Mouse (Mus musculus): ENCODE measurements around the gene Tnks1bp1. TPM values are rescaled to one million over a fixed set of nuclear protein-coding genes. Genes with fewer than 3 reads are reported as not detected.
A peak's percentile ranks its signal among the peaks of the same experiment; 100 is the strongest.

Tnks1bp1 gene
- total and polyA plus RNA-seq, 3 experiments: 1.5 to 7.5 (median 3.9) TPM

- no peaks in the 10 kb centered on the region for H3K9me3 ChIP-seq (replicated peaks; ENCODE audit: low read length)
- no peaks in the 10 kb centered on the region for H3K27me3 ChIP-seq (replicated peaks)
- no peak overlapping the region for H3K4me2 ChIP-seq (ENCODE audit: insufficient read depth, low read depth, poor library complexity, severe bottlenecking)
- no peak for DNase-seq (ENCODE audit: extremely low read depth)
- no peak overlapping the region for H3K27ac ChIP-seq (ENCODE audit: insufficient read depth, low read depth)
- H3K79me2 ChIP-seq (replicated peaks; ENCODE audit: control insufficient read depth, extremely low read depth, insufficient read depth, poor library complexity, severe bottlenecking): no peaks in the 10 kb centered on the region
- dilution Hi-C loops (cut with MboI; ENCODE audit: extremely low pct_ligation_motif_present, extremely low pct_unique_long_range_greater_than_20kb, low sequenced_read_pairs): no loop called here
- no peak overlapping the region for H3K4me3 ChIP-seq (replicated peaks in 1 of 3; ENCODE audit: low read depth in 2 of 3, low read length in 2 of 3, poor library complexity in 1 of 3)
- H3K9ac ChIP-seq (ENCODE audit: insufficient read depth, low read depth): no peak overlapping the region; the same call in 1 of the 2 replicates
- H3K4me1 ChIP-seq (ENCODE audit: control insufficient read depth in 1 of 2, insufficient read depth in 2 of 2): peaks cover 8 to 50% of the 10 kb centered on the region in 2 experiments
- in situ Hi-C loops (cut with MboI; ENCODE audit: low pct_ligation_motif_present, low pct_unique_long_range_greater_than_20kb, low sequenced_read_pairs): no loop called here
- peaks cover 0 to 2% of the 10 kb centered on the region in 2 experiments for H3K36me3 ChIP-seq (replicated peaks in 1 of 2; ENCODE audit: control insufficient read depth in 1 of 2, insufficient read depth in 1 of 2, low read length in 1 of 2)
- TF ChIP-seq CTCF (conservative IDR thresholded peaks at IDR 0.05 in 1 of 2, IDR thresholded peaks at IDR 0.05 in 1 of 2; ENCODE audit: low read depth in 2 of 2, low read length in 2 of 2) (peak in 1 of 2 experiments; percentile 55; a peak in 2 of 4 replicates), SIN3A (IDR thresholded peaks at IDR 0.05; ENCODE audit: low read length) (no peak), TBP (conservative IDR thresholded peaks at IDR 0.05; ENCODE audit: low read depth, low read length) (0 out of 2 replicates have a peak, but pooled peaks have one; percentile 53), MAZ (IDR thresholded peaks at IDR 0.05; ENCODE audit: low read depth, low read length) (no peak), ELF1 (IDR thresholded peaks at IDR 0.05; ENCODE audit: low read depth, low read length) (no peak), RAD21 (IDR thresholded peaks at IDR 0.05; ENCODE audit: low read depth, low read length) (no peak; the same call in none of the 2 replicates), EP300 (IDR thresholded peaks at IDR 0.05; ENCODE audit: low read length) (peak; percentile 9; the same call in 1 of the 2 replicates), SMC3 (IDR thresholded peaks at IDR 0.05; ENCODE audit: low read depth, low read length) (peak; percentile 29), MYC (IDR thresholded peaks at IDR 0.05; ENCODE audit: low read depth, low read length) (no peak), BHLHE40 (IDR thresholded peaks at IDR 0.05; ENCODE audit: low read depth, low read length) (no peak), HCFC1 (IDR thresholded peaks at IDR 0.05; ENCODE audit: low read depth, low read length) (no peak)
Measured at GRCm38 (mm10) chr2:85013826-85014587, 33.8 kb upstream of the Tnks1bp1 start.

- Histone ChIP-seq H3K36me3 (replicated peaks in 1 of 2; ENCODE audit: control insufficient read depth in 1 of 2, insufficient read depth in 1 of 2, low read length in 1 of 2) (peaks cover 0 to 2% of the 10 kb centered on the region in 2 experiments), H3K9me3 (replicated peaks; ENCODE audit: low read length) (no peaks in the 10 kb centered on the region), H3K27ac (ENCODE audit: insufficient read depth, low read depth) (no peak overlapping the region), H3K9ac (ENCODE audit: insufficient read depth, low read depth) (no peak overlapping the region), H3K4me3 (replicated peaks in 1 of 3; ENCODE audit: low read depth in 2 of 3, low read length in 2 of 3, poor library complexity in 1 of 3) (no peak overlapping the region), H3K4me2 (ENCODE audit: insufficient read depth, low read depth, poor library complexity, severe bottlenecking) (peak overlapping the region; percentile 7; the same call in 1 of the 2 replicates), H3K79me2 (replicated peaks; ENCODE audit: control insufficient read depth, extremely low read depth, insufficient read depth, poor library complexity, severe bottlenecking) (no peaks in the 10 kb centered on the region), H3K27me3 (replicated peaks) (no peaks in the 10 kb centered on the region), H3K4me1 (ENCODE audit: control insufficient read depth in 1 of 2, insufficient read depth in 2 of 2) (peaks cover 8 to 50% of the 10 kb centered on the region in 2 experiments)
- peak; percentile 66 for DNase-seq (ENCODE audit: extremely low read depth)
- in situ Hi-C loops (cut with MboI; ENCODE audit: low pct_ligation_motif_present, low pct_unique_long_range_greater_than_20kb, low sequenced_read_pairs): no loop called here
- dilution Hi-C loops (cut with MboI; ENCODE audit: extremely low pct_ligation_motif_present, extremely low pct_unique_long_range_greater_than_20kb, low sequenced_read_pairs): no loop called here
- TF ChIP-seq USF2 (conservative IDR thresholded peaks at IDR 0.05; ENCODE audit: low read depth, low read length): peak; percentile 63
- no peak for TF ChIP-seq SMC3 (IDR thresholded peaks at IDR 0.05; ENCODE audit: low read depth, low read length)
- no peak for TF ChIP-seq CHD1 (IDR thresholded peaks at IDR 0.05; ENCODE audit: low read depth, low read length)
- TF ChIP-seq MAFK (IDR thresholded peaks at IDR 0.05; ENCODE audit: insufficient replicate concordance, low read length): no peak
- no peak for TF ChIP-seq CHD2 (IDR thresholded peaks at IDR 0.05; ENCODE audit: low read length)
- no peak for TF ChIP-seq ZC3H11A (IDR thresholded peaks at IDR 0.05; ENCODE audit: low read depth, low read length)
- no peak for TF ChIP-seq CTCF (conservative IDR thresholded peaks at IDR 0.05 in 1 of 2, IDR thresholded peaks at IDR 0.05 in 1 of 2; ENCODE audit: low read depth in 2 of 2, low read length in 2 of 2)
- no peak for TF ChIP-seq RAD21 (IDR thresholded peaks at IDR 0.05; ENCODE audit: low read depth, low read length)
- TF ChIP-seq MYC (IDR thresholded peaks at IDR 0.05; ENCODE audit: low read depth, low read length): no peak
- no peak for TF ChIP-seq SIN3A (IDR thresholded peaks at IDR 0.05; ENCODE audit: low read length)
- TF ChIP-seq TBP (conservative IDR thresholded peaks at IDR 0.05; ENCODE audit: low read depth, low read length): no peak
- TF ChIP-seq GABPA (IDR thresholded peaks at IDR 0.05; ENCODE audit: insufficient replicate concordance, low read depth, low read length): no peak
- TF ChIP-seq POLR2AphosphoS2 (IDR thresholded peaks at IDR 0.05; ENCODE audit: low read depth, low read length): no peak
- TF ChIP-seq TCF12 (IDR thresholded peaks at IDR 0.05; ENCODE audit: low read depth, low read length): 0 out of 2 replicates have a peak, but pooled peaks have one; percentile 20
- TF ChIP-seq MXI1 (IDR thresholded peaks at IDR 0.05; ENCODE audit: low read depth, low read length): no peak
- no peak for TF ChIP-seq JUN (IDR thresholded peaks at IDR 0.05; ENCODE audit: insufficient read depth, low read depth, low read length)
- peak; percentile 68 for TF ChIP-seq BHLHE40 (IDR thresholded peaks at IDR 0.05; ENCODE audit: low read depth, low read length)
- no peak; the same call in 1 of the 2 replicates for TF ChIP-seq ETS1 (conservative IDR thresholded peaks at IDR 0.05; ENCODE audit: low read depth, low read length)
- TF ChIP-seq JUND (conservative IDR thresholded peaks at IDR 0.05; ENCODE audit: low read depth, low read length): no peak
- TF ChIP-seq HCFC1 (IDR thresholded peaks at IDR 0.05; ENCODE audit: low read depth, low read length): no peak
- TF ChIP-seq IRF4 (IDR thresholded peaks at IDR 0.05; ENCODE audit: low read depth, low read length): peak; percentile 36; the same call in 1 of the 2 replicates
- no peak for TF ChIP-seq KAT2A (IDR thresholded peaks at IDR 0.05; ENCODE audit: insufficient replicate concordance, low read length)
- TF ChIP-seq MAZ (IDR thresholded peaks at IDR 0.05; ENCODE audit: low read depth, low read length): no peak
- TF ChIP-seq ZNF384 (IDR thresholded peaks at IDR 0.05; ENCODE audit: low read depth, low read length): no peak
- peak; percentile 72 for TF ChIP-seq USF1 (IDR thresholded peaks at IDR 0.05; ENCODE audit: low read depth, low read length)
- no peak for TF ChIP-seq NELFE (IDR thresholded peaks at IDR 0.05; ENCODE audit: low read depth, low read length)
- no peak for TF ChIP-seq ZMIZ1 (IDR thresholded peaks at IDR 0.05; ENCODE audit: low read depth, low read length)
Measured at GRCm38 (mm10) chr2:85014588-85014982, 33.2 kb upstream of the Tnks1bp1 start.
